Mouse (Mus musculus) liver, postnatal 0 days (tissue): ENCODE measurements at regions not wholly inside any gene's neighbourhood (a gene's known extent, or its start where the extent isn't known, plus 50 kb on each side); places are given as distances from the start of the nearest gene placed in this dataset.

Experiments
- ATAC-seq: fragments of 200-750 bp; cut with Nextera tagmentation; 2 replicates; pipeline ENCODE4 v1.8.0; 2017; ENCODE audit warnings: mild to moderate bottlenecking, moderate library complexity
- DNase-seq: peaks from one replicate; pipeline ENCODE4 v3.0.0-alpha.2; 2016
- H3K27ac ChIP-seq: fragments of 300-500 bp; sonication (generic); 2 replicates; pipeline ENCODE4 v1.5.1; 2014; ENCODE audit warnings: antibody characterized with exemption, moderate library complexity, mild to moderate bottlenecking, low read depth
- H3K27me3 ChIP-seq: fragments of 300-500 bp; sonication (generic); 2 replicates; pipeline ENCODE4 v1.6.1; 2014; ENCODE audit warnings: low read length, control low read depth, mixed read lengths; ENCODE audit not compliant: insufficient read depth
- H3K36me3 ChIP-seq: fragments of 300-500 bp; sonication (generic); replicated peaks from 2 replicates; pipeline ENCODE4 v1.6.1; 2014; ENCODE audit warnings: mild to moderate bottlenecking, control low read depth, low read length, moderate library complexity, mixed read lengths; ENCODE audit not compliant: insufficient read depth
- H3K4me1 ChIP-seq: fragments of 300-500 bp; sonication (generic); 2 replicates; pipeline ENCODE4 v1.6.1; 2014; ENCODE audit warnings: antibody characterized with exemption, mild to moderate bottlenecking, control low read depth; ENCODE audit not compliant: insufficient read depth
- H3K4me2 ChIP-seq: fragments of 300-500 bp; sonication (generic); 2 replicates; pipeline ENCODE4 v1.6.1; 2014; ENCODE audit warnings: low read depth, mild to moderate bottlenecking, low read length, moderate library complexity, mixed read lengths
- H3K4me3 ChIP-seq: fragments of 300-500 bp; sonication (generic); 2 replicates; pipeline ENCODE4 v1.5.1; 2014; ENCODE audit warnings: low read depth, low read length
- H3K9ac ChIP-seq: fragments of 300-500 bp; sonication (generic); replicated peaks from 2 replicates; pipeline ENCODE4 v1.6.1; 2014; ENCODE audit warnings: mild to moderate bottlenecking, moderate library complexity
- H3K9me3 ChIP-seq: fragments of 300-500 bp; sonication (generic); 2 replicates; pipeline ENCODE4 v1.6.1; 2016; ENCODE audit warnings: mild to moderate bottlenecking, control low read depth, low read length, mixed read lengths
- CTCF ChIP-seq: sonication (generic); IDR thresholded peaks from 2 replicates; pipeline ENCODE4 v1.5.1; 2016; ENCODE audit warnings: antibody characterized with exemption, low read depth
- EP300 ChIP-seq: IDR thresholded peaks from 2 replicates; pipeline ENCODE4 v1.6.1; 2016; ENCODE audit warnings: antibody characterized with exemption, low read depth, mild to moderate bottlenecking
- WGBS: fragments of 180-500 bp; shearing (Covaris S2); extraction: QIAGEN DNeasy Blood & Tissue Kit; methylation state at CpG from one replicate; pipeline ENCODE4 v1.1.7; 2014; ENCODE audit not compliant: insufficient replicate concordance; 5-methylcytosine and 5-hydroxymethylcytosine counted together

DNA sequence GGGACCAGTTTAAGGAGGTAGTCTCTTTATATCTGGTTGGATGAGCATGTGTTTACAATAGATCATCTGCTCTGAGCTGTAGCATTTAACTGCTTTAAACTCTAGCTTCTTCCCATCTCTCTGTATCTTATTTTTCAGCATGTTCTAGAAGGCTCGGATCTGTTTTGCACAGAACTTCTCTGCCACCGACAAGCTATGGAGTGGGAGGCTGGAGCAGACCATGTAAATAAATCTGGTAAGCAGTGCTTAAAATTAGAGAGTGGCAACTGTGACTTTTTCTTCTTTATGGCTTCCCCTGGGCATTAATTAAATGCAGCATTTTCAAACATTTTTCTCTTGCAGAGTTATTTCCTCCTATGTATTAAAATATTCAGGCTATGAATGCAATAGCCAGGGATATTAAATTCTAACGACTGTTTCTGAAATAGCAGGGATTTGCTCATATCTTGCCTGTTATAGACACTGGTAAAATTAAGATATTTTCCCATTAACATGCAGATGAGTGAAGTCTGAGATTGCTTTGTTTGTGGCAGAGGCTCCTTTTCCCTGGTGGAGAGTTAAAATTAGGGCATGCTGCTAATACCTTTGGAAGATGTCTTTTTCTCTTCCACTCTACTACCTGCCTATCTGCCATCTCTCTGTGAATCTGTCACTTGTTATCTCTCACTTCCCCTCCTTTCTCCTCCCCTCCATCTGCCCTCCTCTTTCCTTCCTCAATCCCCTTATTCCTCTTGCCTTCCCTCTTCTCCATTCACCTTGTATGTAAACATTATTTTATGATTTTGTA is 327.2 kb downstream of the Fam198b start:
- Histone ChIP-seq H3K4me1 (no peaks in the 10 kb centered on the region), H3K4me2 (no peak overlapping the region), H3K27ac (no peak overlapping the region), H3K9me3 (no peaks in the 10 kb centered on the region), H3K9ac (no peak overlapping the region), H3K27me3 (no peaks in the 10 kb centered on the region), H3K36me3 (no peaks in the 10 kb centered on the region), H3K4me3 (no peak overlapping the region)
- no peak for TF ChIP-seq EP300
- no peak for TF ChIP-seq CTCF
- DNase-seq (no peak), ATAC-seq (no peak)
- WGBS: 71% methylated on average over 3 of the region's 3 CpGs

DNA sequence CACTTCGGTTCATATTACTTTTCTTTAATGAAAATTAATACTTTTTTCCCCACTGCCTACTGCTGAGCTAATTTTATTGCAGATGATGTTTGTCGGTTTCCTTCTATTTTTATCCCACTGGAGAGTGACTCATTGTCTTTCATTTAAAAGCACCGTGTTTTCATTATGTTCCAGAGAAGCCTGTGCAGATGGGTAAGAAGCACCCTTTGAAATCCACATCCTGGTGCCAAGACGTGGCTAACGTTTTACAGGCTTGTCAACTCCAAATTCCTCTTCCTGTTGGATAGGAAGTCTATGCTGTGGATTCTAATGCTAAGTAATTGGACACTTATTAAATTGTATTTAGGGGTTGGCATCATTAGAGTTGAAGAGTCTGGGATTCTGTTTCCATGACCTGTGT is 364.3 kb downstream of the Fam198b start:
- Histone ChIP-seq H3K4me2 (no peak overlapping the region), H3K36me3 (no peaks in the 10 kb centered on the region), H3K4me1 (no peaks in the 10 kb centered on the region), H3K27me3 (no peaks in the 10 kb centered on the region), H3K9ac (no peak overlapping the region), H3K4me3 (no peak overlapping the region), H3K9me3 (no peaks in the 10 kb centered on the region), H3K27ac (no peak overlapping the region)
- WGBS: 45% methylated on average over 5 of the region's 5 CpGs
- no peak for TF ChIP-seq EP300
- no peak for TF ChIP-seq CTCF
- DNase-seq: no peak
- no peak for ATAC-seq

DNA sequence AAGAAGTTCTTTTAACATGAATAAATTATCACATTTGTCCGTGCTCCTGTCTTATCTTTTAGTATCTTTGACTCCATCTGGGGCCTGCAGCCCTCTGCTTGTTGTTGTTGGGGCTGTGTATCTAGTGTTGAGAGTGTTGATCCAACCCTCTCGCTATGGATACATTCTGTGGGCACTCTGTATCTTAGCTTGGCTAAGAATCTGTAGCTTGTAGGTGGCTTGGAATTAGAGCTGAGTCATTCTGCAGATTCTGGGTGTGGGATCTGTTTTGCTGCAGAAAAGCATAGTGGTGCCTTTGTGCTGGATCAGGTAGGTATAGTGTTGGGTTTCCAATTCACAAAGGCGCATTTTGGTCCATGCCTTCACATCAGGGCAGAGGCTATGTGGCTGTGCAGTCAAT is 365.6 kb downstream of the Fam198b start:
- ATAC-seq: no peak
- no peaks in the 10 kb centered on the region for H3K27me3 ChIP-seq
- no peaks in the 10 kb centered on the region for H3K4me1 ChIP-seq
- H3K4me3 ChIP-seq: no peak overlapping the region
- DNase-seq: no peak
- no peaks in the 10 kb centered on the region for H3K9me3 ChIP-seq
- H3K36me3 ChIP-seq: no peaks in the 10 kb centered on the region
- H3K27ac ChIP-seq: no peak overlapping the region
- no peak overlapping the region for H3K4me2 ChIP-seq
- no peak overlapping the region for H3K9ac ChIP-seq
- TF ChIP-seq EP300 (no peak), CTCF (no peak)
- WGBS: 59% methylated on average over 3 of the region's 3 CpGs

DNA sequence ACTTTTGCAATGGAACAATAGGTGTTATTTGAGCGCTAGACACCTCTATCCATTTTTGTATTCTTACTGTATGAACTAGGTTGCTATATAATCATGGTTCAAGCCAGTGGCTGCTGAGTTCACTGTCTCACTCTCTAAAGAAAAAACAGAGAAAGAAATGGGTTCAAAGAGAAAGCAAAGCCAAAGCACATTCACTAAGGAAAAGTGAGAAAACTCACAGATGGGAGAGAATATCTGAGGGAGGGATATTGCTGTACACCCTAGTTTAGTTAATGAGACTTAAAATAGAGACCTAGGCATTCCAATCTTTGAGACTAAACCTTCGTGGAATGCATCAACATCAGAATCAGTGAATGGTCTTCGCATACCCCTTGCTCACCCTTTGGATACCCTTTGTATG is 371.0 kb downstream of the Fam198b start:
- H3K27me3 ChIP-seq: no peaks in the 10 kb centered on the region
- 76% methylated on average over 3 of the region's 3 CpGs for WGBS
- no peaks in the 10 kb centered on the region for H3K9me3 ChIP-seq
- DNase-seq: no peak
- no peak overlapping the region for H3K4me2 ChIP-seq
- H3K27ac ChIP-seq: no peak overlapping the region
- no peaks in the 10 kb centered on the region for H3K4me1 ChIP-seq
- TF ChIP-seq EP300: no peak
- TF ChIP-seq CTCF: no peak
- H3K9ac ChIP-seq: no peak overlapping the region
- ATAC-seq: no peak
- no peaks in the 10 kb centered on the region for H3K36me3 ChIP-seq
- no peak overlapping the region for H3K4me3 ChIP-seq

DNA sequence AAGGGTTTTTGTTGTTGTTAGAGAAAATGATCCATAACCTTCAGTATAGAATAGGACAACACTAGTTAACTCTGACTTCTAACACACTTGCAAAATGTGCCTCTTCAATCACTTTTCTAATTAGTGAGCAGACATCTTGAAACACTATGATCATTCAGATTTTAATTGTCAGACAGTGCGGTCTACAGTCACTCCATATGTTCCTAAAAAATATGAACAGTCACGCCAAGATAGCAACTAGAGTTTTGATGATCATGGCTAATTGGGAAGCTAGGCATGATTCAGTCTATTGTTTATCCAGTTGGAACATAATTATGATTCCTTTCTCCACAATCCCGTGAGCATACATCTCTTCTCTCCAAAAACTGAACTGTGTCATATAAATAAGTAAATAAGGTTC is 372.1 kb downstream of the Fam198b start:
- Histone ChIP-seq H3K36me3 (no peaks in the 10 kb centered on the region), H3K27ac (no peak overlapping the region), H3K9me3 (no peaks in the 10 kb centered on the region), H3K27me3 (no peaks in the 10 kb centered on the region), H3K4me1 (no peaks in the 10 kb centered on the region), H3K4me3 (no peak overlapping the region), H3K9ac (no peak overlapping the region), H3K4me2 (no peak overlapping the region)
- TF ChIP-seq EP300: no peak
- no peak for TF ChIP-seq CTCF
- ATAC-seq (no peak), DNase-seq (no peak)
- WGBS: 74% methylated on average over 3 of the region's 3 CpGs

DNA sequence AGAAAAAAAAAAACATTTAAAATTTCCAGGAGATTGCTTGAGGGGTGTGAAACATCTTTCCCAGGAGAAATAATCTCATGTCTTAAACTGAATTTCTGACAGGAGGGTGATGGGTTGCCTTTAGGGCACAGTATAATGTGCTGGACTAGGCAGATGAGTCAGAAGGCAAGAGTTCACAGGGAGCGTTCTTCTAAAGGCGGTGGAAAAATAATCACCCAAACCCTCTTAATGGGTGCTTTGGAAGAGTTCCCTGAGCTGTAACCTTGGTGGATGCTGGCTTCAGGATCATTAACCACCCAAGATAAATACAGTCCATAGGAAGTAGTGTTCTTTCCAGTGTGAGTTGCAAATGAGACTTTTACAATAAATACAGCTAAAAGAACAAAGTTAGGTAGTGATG is 378.8 kb downstream of the Fam198b start:
- H3K27ac ChIP-seq: no peak overlapping the region
- H3K9me3 ChIP-seq: no peaks in the 10 kb centered on the region
- TF ChIP-seq EP300: no peak
- TF ChIP-seq CTCF: no peak
- no peaks in the 10 kb centered on the region for H3K36me3 ChIP-seq
- no peak overlapping the region for H3K4me3 ChIP-seq
- whole genome bisulfite sequencing: 73% methylated on average over 2 of the region's 2 CpGs
- no peaks in the 10 kb centered on the region for H3K27me3 ChIP-seq
- no peak overlapping the region for H3K9ac ChIP-seq
- H3K4me1 ChIP-seq: no peaks in the 10 kb centered on the region
- ATAC-seq (no peak), DNase-seq (no peak)
- H3K4me2 ChIP-seq: no peak overlapping the region

DNA sequence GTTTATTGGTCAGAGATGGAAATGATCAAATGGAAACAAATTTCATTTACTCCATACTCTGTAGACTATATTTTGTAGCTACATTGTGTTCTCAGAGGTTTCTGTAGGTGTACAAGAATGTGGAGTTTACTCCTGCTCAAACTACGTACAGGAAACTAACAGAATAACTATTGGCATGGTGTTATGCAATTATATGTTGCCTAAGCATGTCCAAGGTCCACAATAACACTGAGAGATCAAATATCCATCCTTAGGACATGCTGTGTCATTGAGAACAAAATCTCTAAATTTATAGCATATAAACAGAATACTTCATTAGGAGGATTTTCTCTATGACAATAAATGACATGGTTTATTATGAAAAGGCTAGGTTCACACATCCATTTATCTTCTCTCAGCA is 400.3 kb downstream of the Fam198b start:
- H3K4me3 ChIP-seq: no peak overlapping the region
- TF ChIP-seq EP300 (peak; percentile 50; the same call in 1 of the 2 replicates), CTCF (no peak)
- no peaks in the 10 kb centered on the region for H3K27me3 ChIP-seq
- no peaks in the 10 kb centered on the region for H3K36me3 ChIP-seq
- ATAC-seq (peak; percentile 91), DNase-seq (no peak)
- H3K27ac ChIP-seq: peak overlapping the region; percentile 34; the same call in 1 of the 2 replicates
- H3K4me2 ChIP-seq: no peak overlapping the region
- 33% methylated on average over 1 of the region's 1 CpGs for WGBS
- no peaks in the 10 kb centered on the region for H3K9me3 ChIP-seq
- no peak overlapping the region for H3K9ac ChIP-seq
- no peaks in the 10 kb centered on the region for H3K4me1 ChIP-seq
